Mouse (Mus musculus): ENCODE data around the gene Slc30a7.

- no peak for TF ChIP-seq CTCF (IDR thresholded peaks at IDR 0.05; ENCODE audit: low read depth, low read length)
- no peak for TF ChIP-seq POLR2A (IDR thresholded peaks at IDR 0.05; ENCODE audit: extremely low read depth, insufficient read depth, low read length)
Observed at GRCm38 (mm10) chr3:116025701-116026100, 18.5 kb upstream of the Slc30a7 start.
